ENCODE assay signal across 31 mouse cellular contexts in the genomic region with DNA sequence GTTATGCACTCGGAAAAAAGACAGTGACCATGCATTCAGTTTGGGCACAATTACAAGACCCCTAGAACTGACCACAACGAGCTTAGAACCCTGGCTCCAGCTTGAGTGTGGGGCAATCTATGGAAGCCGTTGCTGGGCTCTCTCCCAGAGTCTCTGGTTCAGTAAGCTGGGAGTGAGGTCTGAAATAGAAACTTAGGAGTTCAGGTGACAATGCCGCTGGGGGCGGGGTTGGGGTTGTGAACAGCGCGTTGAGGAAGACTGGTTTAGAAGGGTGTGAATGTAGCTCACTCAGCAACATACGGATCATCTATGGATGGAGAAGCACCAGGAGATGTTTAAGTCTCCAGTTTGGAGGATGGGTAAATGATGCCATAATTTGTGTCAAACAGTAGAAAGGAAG.
"Had no signal": no experiment of that assay in that cellular context is flagged by ENCODE, and none has a peak within 500 bp of the region (broad histone marks: within the 10 kb centered on the region; RNA-seq: fewer than 3 reads in every experiment).

No protein-coding gene starts in this region.

- DNase-seq: left cerebral cortex, postnatal 4 days; liver; liver, embryonic 13.5 days; liver, postnatal 0 days; lung, adult 18-20 months; lung, adult 2 months; lung, embryonic 14.5 days; lung, postnatal 10 days; lung, postnatal 14 days; lung, postnatal 36 days; lung, postnatal 4 days; midbrain, embryonic 14.5 days had no signal

- H3K9ac ChIP-seq: limb, embryonic 12.5 days; limb, embryonic 13.5 days; limb, embryonic 15.5 days; liver, embryonic 12.5 days; liver, embryonic 13.5 days; liver, embryonic 14.5 days; liver, embryonic 15.5 days; liver, postnatal 0 days; lung, embryonic 14.5 days; lung, embryonic 15.5 days; midbrain, embryonic 12.5 days; midbrain, embryonic 15.5 days; neural tube, embryonic 12.5 days had no signal

- H3K9me3 ChIP-seq: limb, embryonic 10.5 days; limb, embryonic 12.5 days; limb, embryonic 13.5 days; limb, embryonic 15.5 days; liver, embryonic 12.5 days; liver, embryonic 13.5 days; liver, embryonic 15.5 days; lung, embryonic 15.5 days; megakaryocyte, embryonic 14.5 days; midbrain, embryonic 10.5 days; midbrain, embryonic 12.5 days; midbrain, embryonic 15.5 days; neural tube, embryonic 12.5 days had no signal

- H3K27me3 ChIP-seq: limb, embryonic 12.5 days; limb, embryonic 13.5 days; limb, embryonic 15.5 days; liver, embryonic 12.5 days; liver, embryonic 13.5 days; lung, embryonic 15.5 days; midbrain, embryonic 12.5 days; midbrain, embryonic 15.5 days; neural tube, embryonic 12.5 days had no signal

- ATAC-seq: liver, embryonic 12.5 days; liver, postnatal 0 days; lung, postnatal 0 days; midbrain, embryonic 15.5 days; midbrain, embryonic 16.5 days had no signal

- H3K4me3 ChIP-seq: left cerebral cortex, adult 2 months; limb, embryonic 10.5 days; limb, embryonic 12.5 days; limb, embryonic 13.5 days; limb, embryonic 15.5 days; liver, embryonic 12.5 days; liver, embryonic 13.5 days; liver, embryonic 15.5 days; lung, embryonic 15.5 days; megakaryocyte, embryonic 14.5 days; midbrain, embryonic 10.5 days; midbrain, embryonic 12.5 days; midbrain, embryonic 15.5 days; myocyte; neural tube, embryonic 12.5 days had no signal

- H3K4me2 ChIP-seq: limb, embryonic 12.5 days; limb, embryonic 13.5 days; limb, embryonic 15.5 days; liver, embryonic 11.5 days; liver, embryonic 12.5 days; liver, embryonic 13.5 days; liver, embryonic 15.5 days; lung, embryonic 14.5 days; lung, embryonic 15.5 days; midbrain, embryonic 12.5 days; midbrain, embryonic 15.5 days; neural tube, embryonic 12.5 days had no signal

- H3K27ac ChIP-seq: left cerebral cortex, adult 2 months; limb, embryonic 10.5 days; limb, embryonic 12.5 days; limb, embryonic 13.5 days; limb, embryonic 15.5 days; liver, embryonic 12.5 days; liver, embryonic 13.5 days; liver, embryonic 14.5 days; liver, embryonic 15.5 days; lung, embryonic 15.5 days; macrophage; midbrain, embryonic 10.5 days; midbrain, embryonic 12.5 days; midbrain, embryonic 15.5 days; neural tube, embryonic 12.5 days had no signal

- H3K36me3 ChIP-seq: limb, embryonic 10.5 days; limb, embryonic 12.5 days; limb, embryonic 13.5 days; limb, embryonic 15.5 days; liver, embryonic 12.5 days; liver, embryonic 13.5 days; liver, embryonic 15.5 days; lung, embryonic 15.5 days; midbrain, embryonic 10.5 days; midbrain, embryonic 12.5 days; midbrain, embryonic 15.5 days; neural tube, embryonic 12.5 days had no signal
